Mouse (Mus musculus) thymus, postnatal 0 days (tissue): Measurements from ENCODE around the gene Rap1gds1. TPM values are rescaled to one million over a fixed set of nuclear protein-coding genes. Genes with fewer than 3 reads are reported as not detected.

ENCODE experiments used
- DNase-seq: peaks from one replicate; pipeline ENCODE4 v3.0.0-alpha.2; 2015; ENCODE audit warnings: low spot score
- polyA plus RNA-seq: library from polyadenylated mRNA; unstranded; fragments of >200 nt; fragmentation: Nextera tagmentation; extraction: Ambion mirVana; gene quantifications from 2 replicates; pipeline ENCODE4 v1.2.1, GENCODE M21; 2015

Gene Rap1gds1
- polyA plus RNA-seq, 1 experiment from 2014 or later = 37.7 TPM

DNA sequence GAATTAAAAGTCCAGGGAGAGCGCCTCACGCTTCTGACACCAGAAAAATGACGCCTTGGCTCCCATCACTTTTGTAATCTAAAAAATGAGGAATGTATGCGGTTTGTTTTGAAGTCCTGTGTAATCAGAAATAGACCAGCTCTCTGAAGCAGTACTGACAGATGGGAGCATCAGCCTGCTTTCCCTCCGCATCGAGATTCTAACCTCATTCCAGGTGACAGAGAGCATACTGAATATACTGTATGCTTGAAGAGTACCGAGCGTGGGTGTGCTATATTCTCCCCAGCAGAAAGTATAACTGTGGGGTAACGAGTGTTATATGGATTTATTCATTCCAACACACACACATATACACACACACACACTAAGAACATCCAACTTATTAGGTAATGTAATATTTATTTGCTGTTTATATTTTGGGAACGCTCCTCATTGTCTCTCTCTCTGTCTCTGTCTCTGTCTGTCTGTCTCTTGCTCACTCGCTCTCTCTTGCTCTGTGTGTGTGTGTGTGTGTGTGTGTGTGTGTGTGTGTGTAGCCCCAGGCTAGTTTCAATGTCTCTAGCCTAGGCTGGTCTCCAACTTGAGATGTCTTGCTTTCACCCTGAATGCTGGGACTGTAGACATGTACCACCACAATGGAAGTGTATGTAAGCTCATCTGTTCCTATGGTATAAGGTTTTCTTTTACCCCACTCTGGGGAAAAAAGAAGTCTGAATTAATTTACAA is 193.8 kb downstream of the Rap1gds1 start:
- DNase-seq = no peak

DNA sequence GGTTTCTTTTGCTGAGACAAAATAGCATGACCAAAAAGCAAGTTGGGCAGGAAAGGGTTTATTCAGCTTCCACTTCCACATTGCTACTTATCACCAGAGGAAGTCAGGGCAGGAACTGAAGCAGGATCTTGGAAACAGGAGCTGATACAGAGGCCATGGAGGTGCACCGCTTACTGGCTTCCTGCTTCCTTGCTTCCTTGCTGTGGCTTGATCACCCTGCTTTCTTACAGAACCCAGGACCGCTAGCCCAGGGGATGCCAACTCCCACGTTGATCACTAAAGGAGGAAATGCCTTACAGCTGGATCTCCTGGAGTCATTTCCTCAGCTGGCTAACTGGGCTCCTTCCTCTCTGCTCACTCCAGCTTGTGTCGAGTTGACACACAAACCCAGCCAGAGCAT is 197.3 kb downstream of the Rap1gds1 start:
- peak; percentile 32 for DNase-seq

- DNase-seq = peak; percentile 87
These were observed 198.1 kb downstream of the Rap1gds1 start for GRCm38 (mm10) chr3:138876931-138877361.

DNA sequence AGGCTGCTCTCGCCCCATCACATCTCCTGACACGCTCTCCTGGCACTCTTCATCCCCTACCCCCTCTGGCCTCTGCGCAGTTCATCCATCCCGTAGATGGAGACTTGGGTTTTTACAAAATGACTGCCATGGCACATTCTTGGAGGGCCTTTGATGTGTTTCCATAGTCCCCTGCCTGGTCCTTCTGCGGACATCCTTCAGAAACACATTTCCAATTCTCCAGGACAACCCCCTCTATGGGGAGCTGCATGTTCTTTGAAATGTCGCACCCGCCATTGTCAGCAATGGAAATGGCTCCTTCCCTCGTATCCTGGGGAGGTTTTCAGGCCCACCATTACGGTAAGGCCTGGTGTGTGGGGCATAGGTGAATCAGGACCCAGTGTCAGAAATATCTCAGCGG is 198.6 kb downstream of the Rap1gds1 start:
- no peak for DNase-seq

DNA sequence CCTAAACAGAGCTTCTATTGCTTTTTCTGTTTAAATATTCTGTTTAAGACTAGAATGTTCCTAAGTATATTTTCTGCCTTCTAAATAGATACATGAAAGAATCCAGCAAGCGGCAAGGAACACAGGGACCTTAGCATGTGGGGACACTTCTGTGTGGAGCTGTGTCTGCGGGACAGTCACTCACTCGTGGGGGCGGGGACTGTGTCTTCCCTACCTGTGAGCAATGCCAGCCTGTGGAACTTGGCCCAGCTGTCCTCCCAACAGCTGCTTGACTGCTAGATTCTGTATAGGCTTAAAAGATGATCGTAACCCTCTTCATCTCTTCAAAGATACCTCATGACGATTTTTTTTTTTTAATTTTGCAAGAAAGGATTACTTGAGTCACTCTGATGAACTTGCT is 199.1 kb downstream of the Rap1gds1 start:
- DNase-seq = peak; percentile 48

Other genes with a start within 250 kb of the Rap1gds1 start
- gene Stpg2, start 130.5 kb upstream of the Rap1gds1 start, polyA plus RNA-seq = not detected in 2 replicates